Mouse (Mus musculus): ENCODE measurements around the gene Ehbp1l1. TPM values are rescaled to one million over a fixed set of nuclear protein-coding genes. Genes with fewer than 3 reads are reported as not detected.
A peak's percentile ranks its signal among the peaks of the same experiment; 100 is the strongest.
"Not testable (repeated sequence)": the region's sequence is repeated elsewhere in the genome, so short reads cannot be mapped to it uniquely, and the experiment has no call there.

Gene Ehbp1l1
- polyA plus RNA-seq, 1 experiment from 2014 or later: 24.5 TPM

- peaks cover 56% of the 10 kb centered on the region for H3K36me3 ChIP-seq
- no peak for ATAC-seq (ENCODE audit: borderline replicate concordance, extremely low read depth, low FRiP score, low TSS enrichment)
- H3K27ac ChIP-seq: no peak overlapping the region
- peaks cover 44% of the 10 kb centered on the region for H3K4me1 ChIP-seq
- H3K9ac ChIP-seq: no peak overlapping the region
- no peaks in the 10 kb centered on the region for H3K9me3 ChIP-seq
- peak overlapping the region; percentile 92 for H3K4me2 ChIP-seq
- WGBS: 74% methylated on average over 6 of the region's 6 CpGs
- no peaks in the 10 kb centered on the region for H3K27me3 ChIP-seq
- H3K4me3 ChIP-seq: no peak overlapping the region
Measured at GRCm38 (mm10) chr19:5693801-5694200, 32.3 kb downstream of the Ehbp1l1 start.

- Histone ChIP-seq H3K9ac (peak overlapping the region; percentile 95; the same call in 1 of the 2 replicates), H3K36me3 (peaks cover 48% of the 10 kb centered on the region), H3K4me2 (peak overlapping the region; percentile 92), H3K9me3 (no peaks in the 10 kb centered on the region), H3K4me3 (peak overlapping the region; percentile 87), H3K27me3 (no peaks in the 10 kb centered on the region), H3K4me1 (peaks cover 45% of the 10 kb centered on the region), H3K27ac (peak overlapping the region; percentile 77)
- ATAC-seq (ENCODE audit: borderline replicate concordance, extremely low read depth, low FRiP score, low TSS enrichment): no peak
- 50% methylated on average over 10 of the region's 10 CpGs for WGBS
Measured at GRCm38 (mm10) chr19:5692913-5693396, 33.2 kb downstream of the Ehbp1l1 start.

GRCm38 (mm10) chr19:5692086-5692912, 33.8 kb downstream of the Ehbp1l1 start:
- peak overlapping the region; percentile 77 for H3K27ac ChIP-seq
- H3K36me3 ChIP-seq: peaks cover 41% of the 10 kb centered on the region
- H3K9me3 ChIP-seq: no peaks in the 10 kb centered on the region
- 55% methylated on average over 10 of the region's 10 CpGs for WGBS
- peak overlapping the region; percentile 87 for H3K4me3 ChIP-seq
- peak overlapping the region; percentile 92 for H3K4me2 ChIP-seq
- ATAC-seq (ENCODE audit: borderline replicate concordance, extremely low read depth, low FRiP score, low TSS enrichment): no peak
- peaks cover 52% of the 10 kb centered on the region for H3K4me1 ChIP-seq
- H3K27me3 ChIP-seq: no peaks in the 10 kb centered on the region
- peak overlapping the region; percentile 95 for H3K9ac ChIP-seq

GRCm38 (mm10) chr19:5691601-5692000, 34.5 kb downstream of the Ehbp1l1 start:
- Histone ChIP-seq H3K4me3 (peak overlapping the region; percentile 87), H3K36me3 (peaks cover 34% of the 10 kb centered on the region), H3K27me3 (no peaks in the 10 kb centered on the region), H3K4me2 (peak overlapping the region; percentile 92), H3K4me1 (peaks cover 54% of the 10 kb centered on the region), H3K27ac (peak overlapping the region; percentile 76), H3K9me3 (no peaks in the 10 kb centered on the region), H3K9ac (peak overlapping the region; percentile 95)
- no peak for ATAC-seq (ENCODE audit: borderline replicate concordance, extremely low read depth, low FRiP score, low TSS enrichment)
- 61% methylated on average over 5 of the region's 5 CpGs for WGBS

GRCm38 (mm10) chr19:5690343-5690735, 35.8 kb downstream of the Ehbp1l1 start:
- H3K36me3 ChIP-seq: peaks cover 33% of the 10 kb centered on the region
- H3K4me2 ChIP-seq: peak overlapping the region; percentile 92
- WGBS: 35% methylated on average over 15 of the region's 15 CpGs
- H3K9ac ChIP-seq: peak overlapping the region; percentile 95
- H3K4me3 ChIP-seq: peak overlapping the region; percentile 87
- no peaks in the 10 kb centered on the region for H3K27me3 ChIP-seq
- no peak for ATAC-seq (ENCODE audit: borderline replicate concordance, extremely low read depth, low FRiP score, low TSS enrichment)
- peaks cover 51% of the 10 kb centered on the region for H3K4me1 ChIP-seq
- peak overlapping the region; percentile 96 for H3K27ac ChIP-seq
- H3K9me3 ChIP-seq: no peaks in the 10 kb centered on the region

- H3K27ac ChIP-seq: peak overlapping the region; percentile 96
- H3K4me1 ChIP-seq: peaks cover 49% of the 10 kb centered on the region
- H3K4me2 ChIP-seq: peak overlapping the region; percentile 92
- WGBS: 3% methylated on average over 42 of the region's 42 CpGs
- no peaks in the 10 kb centered on the region for H3K27me3 ChIP-seq
- peak; percentile 64 for ATAC-seq (ENCODE audit: borderline replicate concordance, extremely low read depth, low FRiP score, low TSS enrichment)
- H3K9me3 ChIP-seq: no peaks in the 10 kb centered on the region
- peaks cover 33% of the 10 kb centered on the region for H3K36me3 ChIP-seq
- peak overlapping the region; percentile 87 for H3K4me3 ChIP-seq
- peak overlapping the region; percentile 95 for H3K9ac ChIP-seq
Measured at GRCm38 (mm10) chr19:5689565-5690342, 36.4 kb downstream of the Ehbp1l1 start.

- Histone ChIP-seq H3K27me3 (no peaks in the 10 kb centered on the region), H3K9me3 (no peaks in the 10 kb centered on the region), H3K4me2 (peak overlapping the region; percentile 92), H3K4me3 (peak overlapping the region; percentile 87), H3K36me3 (peaks cover 37% of the 10 kb centered on the region), H3K9ac (peak overlapping the region; percentile 95), H3K27ac (peak overlapping the region; percentile 96), H3K4me1 (peaks cover 49% of the 10 kb centered on the region)
- ATAC-seq (ENCODE audit: borderline replicate concordance, extremely low read depth, low FRiP score, low TSS enrichment): no peak
- WGBS: 0% methylated on average over 7 of the region's 7 CpGs
Measured at GRCm38 (mm10) chr19:5689088-5689428, 37.1 kb downstream of the Ehbp1l1 start.

- H3K27me3 ChIP-seq: no peaks in the 10 kb centered on the region
- H3K4me1 ChIP-seq: peaks cover 43% of the 10 kb centered on the region
- H3K36me3 ChIP-seq: peaks cover 36% of the 10 kb centered on the region
- H3K9me3 ChIP-seq: no peaks in the 10 kb centered on the region
- H3K27ac ChIP-seq: peak within 1 kb of the TSS; percentile 96
- ATAC-seq (ENCODE audit: borderline replicate concordance, extremely low read depth, low FRiP score, low TSS enrichment): peak; percentile 92
- H3K4me3 ChIP-seq: peak within 1 kb of the TSS; percentile 87
- peak within 1 kb of the TSS; percentile 92 for H3K4me2 ChIP-seq
- H3K9ac ChIP-seq: peak within 1 kb of the TSS; percentile 95
- WGBS: under 1% methylated on average over 69 of the region's 69 CpGs
Measured at GRCm38 (mm10) chr19:5688200-5689087, 37.7 kb downstream of the Ehbp1l1 start, which contains the start of the genes Map3k11 and Pcnx3. Map3k11 (plus strand) TSS chr19:5688742. Pcnx3 (minus strand) TSS chr19:5688908.

- Histone ChIP-seq H3K9me3 (no peaks in the 10 kb centered on the region), H3K4me3 (peak overlapping the region; percentile 87), H3K4me2 (peak overlapping the region; percentile 92), H3K36me3 (peaks cover 36% of the 10 kb centered on the region), H3K4me1 (peaks cover 38% of the 10 kb centered on the region), H3K27me3 (no peaks in the 10 kb centered on the region), H3K27ac (peak overlapping the region; percentile 96), H3K9ac (peak overlapping the region; percentile 74)
- no peak for ATAC-seq (ENCODE audit: borderline replicate concordance, extremely low read depth, low FRiP score, low TSS enrichment)
- 16% methylated on average over 9 of the region's 9 CpGs for WGBS
Measured at GRCm38 (mm10) chr19:5687738-5688137, 38.4 kb downstream of the Ehbp1l1 start.

GRCm38 (mm10) chr19:5686954-5687353, 39.2 kb downstream of the Ehbp1l1 start:
- H3K4me1 ChIP-seq: peaks cover 30% of the 10 kb centered on the region
- peak overlapping the region; percentile 92; the same call in 1 of the 2 replicates for H3K4me2 ChIP-seq
- H3K36me3 ChIP-seq: peaks cover 44% of the 10 kb centered on the region
- not testable (repeated sequence) for H3K9ac ChIP-seq; H3K27ac ChIP-seq; H3K27me3 ChIP-seq; ATAC-seq (ENCODE audit: borderline replicate concordance, extremely low read depth, low FRiP score, low TSS enrichment); H3K9me3 ChIP-seq
- 83% methylated on average over 12 of the region's 12 CpGs for WGBS
- H3K4me3 ChIP-seq: peak overlapping the region; percentile 87; the same call in 1 of the 2 replicates

GRCm38 (mm10) chr19:5686437-5686836, 39.7 kb downstream of the Ehbp1l1 start:
- Histone ChIP-seq H3K9me3 (no peaks in the 10 kb centered on the region), H3K27ac (no peak overlapping the region), H3K4me3 (no peak overlapping the region), H3K27me3 (no peaks in the 10 kb centered on the region), H3K36me3 (peaks cover 49% of the 10 kb centered on the region), H3K4me2 (no peak overlapping the region), H3K4me1 (peaks cover 25% of the 10 kb centered on the region), H3K9ac (no peak overlapping the region)
- no peak for ATAC-seq (ENCODE audit: borderline replicate concordance, extremely low read depth, low FRiP score, low TSS enrichment)
- 72% methylated on average over 13 of the region's 13 CpGs for WGBS

Measured in lung, embryonic 15.5 days (tissue).